Mouse (Mus musculus) cerebellum, adult (tissue): ENCODE data around the gene Gm10320.

Experiments
- ATAC-seq: cut with Nextera tagmentation; 2 replicates; pipeline ENCODE4 v1.9.2; 2017; ENCODE audit warnings: mild to moderate bottlenecking, moderate library complexity, mixed read lengths; ENCODE audit not compliant: insufficient number of reproducible peaks, low FRiP score, low TSS enrichment

The Gm10320 gene

DNA sequence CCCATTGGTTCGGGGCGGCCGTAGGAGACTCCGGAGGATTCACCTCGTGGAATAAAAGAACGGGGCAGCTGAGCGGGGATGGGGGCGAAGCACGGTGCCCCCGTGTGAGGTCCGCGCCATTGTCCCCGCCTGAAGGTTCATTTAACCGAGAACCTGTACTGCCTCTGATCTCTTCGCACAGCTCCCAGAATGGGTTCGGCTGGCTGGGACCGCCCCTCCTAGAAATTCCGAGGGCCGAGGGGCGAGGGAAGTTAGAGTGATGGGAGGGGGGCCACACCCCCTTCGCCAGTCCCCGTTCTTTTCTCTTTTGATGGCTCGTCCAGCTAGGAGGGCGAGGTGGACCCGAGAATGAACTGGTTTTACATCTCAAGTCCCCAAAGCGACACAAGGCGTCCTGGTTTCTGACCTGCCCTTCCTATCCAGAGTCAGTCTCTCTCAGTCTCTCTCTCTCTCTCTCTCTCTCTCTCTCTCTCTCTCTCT is 12.4 kb upstream of the Gm10320 start:
- no peak for ATAC-seq

GRCm38 (mm10) chr13:98503601-98504000 is 11.8 kb upstream of the Gm10320 start:
- no peak for ATAC-seq

DNA sequence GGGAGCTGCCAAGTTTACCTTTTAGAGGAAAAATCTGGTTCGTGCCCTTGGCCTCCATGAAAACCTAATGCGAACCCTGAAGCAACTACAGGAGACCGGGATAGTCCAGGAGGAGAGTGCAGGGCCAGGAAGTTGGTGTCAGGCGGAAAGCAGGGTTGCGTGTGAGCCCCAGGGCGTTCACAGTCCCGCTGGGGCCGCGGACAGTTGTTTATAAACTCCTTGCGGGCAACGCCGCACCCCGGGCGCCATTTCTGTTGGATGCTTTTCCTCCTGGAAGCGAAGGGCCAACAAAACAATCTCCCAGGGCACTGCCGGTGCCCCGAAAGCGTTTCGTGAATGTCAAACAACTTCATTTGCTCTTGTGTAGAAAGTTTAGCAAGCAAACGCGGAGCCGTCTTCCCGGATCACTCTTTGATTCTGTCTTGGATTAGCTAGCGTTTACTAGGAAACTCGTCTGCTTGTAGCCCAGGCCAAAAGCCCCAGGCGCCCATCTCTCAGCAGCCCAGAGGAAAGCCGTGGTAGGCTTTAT is 11.1 kb upstream of the Gm10320 start:
- ATAC-seq: no peak

GRCm38 (mm10) chr13:98502236-98502812 is 10.5 kb upstream of the Gm10320 start:
- ATAC-seq: no peak

DNA sequence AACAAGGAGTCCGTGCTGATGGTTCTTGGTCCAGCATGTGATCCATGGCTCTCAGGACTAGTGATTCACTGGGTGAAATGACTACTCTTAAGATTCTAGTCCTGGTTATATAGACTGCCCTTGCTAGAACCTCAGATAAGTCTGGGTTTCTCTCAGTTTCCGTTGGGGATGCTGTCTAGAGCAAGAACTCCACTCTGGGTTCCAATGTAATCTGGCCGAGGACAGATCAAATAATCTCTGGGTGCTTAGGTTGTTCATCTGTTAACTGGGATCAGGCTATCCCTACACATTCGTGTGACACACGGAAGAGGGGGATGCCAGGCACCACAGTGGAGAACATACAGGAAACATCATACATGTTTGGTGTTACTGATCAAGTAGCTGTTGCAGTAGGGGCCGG is 9.5 kb upstream of the Gm10320 start:
- ATAC-seq: no peak

DNA sequence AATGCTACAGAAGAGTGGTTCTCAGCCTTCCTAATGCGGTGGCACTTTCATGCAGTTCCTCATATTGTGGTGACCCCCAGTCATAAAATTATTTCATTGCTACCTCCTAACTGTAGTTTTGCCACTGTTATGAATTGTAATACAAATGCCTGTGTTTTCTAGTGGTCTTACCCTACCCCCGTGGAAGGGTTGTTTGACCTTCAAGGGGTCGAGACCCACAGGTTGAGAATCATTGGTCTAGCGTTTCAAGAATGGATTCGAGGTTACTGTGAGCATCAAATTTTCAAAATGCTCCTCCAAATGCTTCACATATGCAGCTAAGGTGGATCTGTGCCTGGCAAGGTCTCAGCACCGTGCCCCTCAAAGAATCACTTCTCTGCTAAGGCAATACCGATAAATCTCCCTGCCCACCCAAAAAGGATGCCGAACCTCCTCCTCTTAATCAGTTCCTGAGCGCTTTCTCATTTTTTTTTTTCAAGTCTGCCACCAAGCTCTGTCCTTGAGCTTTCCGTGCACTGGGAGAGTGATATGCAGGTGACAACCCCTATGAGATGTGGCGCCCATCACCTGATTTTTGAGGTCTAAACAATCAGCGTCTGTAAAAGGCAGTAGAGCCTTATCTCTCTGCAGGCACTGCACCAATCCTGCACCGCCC is 8.8 kb upstream of the Gm10320 start:
- ATAC-seq: no peak

DNA sequence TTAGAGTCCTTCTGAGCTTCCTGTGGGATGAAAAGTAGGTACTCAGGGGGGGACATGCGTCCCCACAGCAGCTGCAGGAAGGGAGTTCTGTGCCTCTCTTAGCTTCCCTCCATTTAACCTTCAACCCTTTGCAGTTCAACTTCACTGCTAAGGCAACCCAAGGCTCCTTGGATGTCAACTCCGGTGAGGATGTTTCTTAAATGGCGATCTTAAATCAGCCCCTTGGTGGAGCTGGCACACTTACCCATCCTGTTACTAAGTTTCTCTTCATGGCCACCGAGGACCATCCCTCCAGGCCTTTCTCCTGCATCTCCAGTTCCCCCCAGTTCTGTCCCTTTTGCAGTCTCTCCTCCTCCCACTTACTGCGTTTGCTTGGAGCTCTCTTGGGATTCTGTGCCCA is 6.8 kb upstream of the Gm10320 start:
- ATAC-seq: no peak

- no peak for ATAC-seq
These were observed 6.3 kb upstream of the Gm10320 start for GRCm38 (mm10) chr13:98498080-98498479.

DNA sequence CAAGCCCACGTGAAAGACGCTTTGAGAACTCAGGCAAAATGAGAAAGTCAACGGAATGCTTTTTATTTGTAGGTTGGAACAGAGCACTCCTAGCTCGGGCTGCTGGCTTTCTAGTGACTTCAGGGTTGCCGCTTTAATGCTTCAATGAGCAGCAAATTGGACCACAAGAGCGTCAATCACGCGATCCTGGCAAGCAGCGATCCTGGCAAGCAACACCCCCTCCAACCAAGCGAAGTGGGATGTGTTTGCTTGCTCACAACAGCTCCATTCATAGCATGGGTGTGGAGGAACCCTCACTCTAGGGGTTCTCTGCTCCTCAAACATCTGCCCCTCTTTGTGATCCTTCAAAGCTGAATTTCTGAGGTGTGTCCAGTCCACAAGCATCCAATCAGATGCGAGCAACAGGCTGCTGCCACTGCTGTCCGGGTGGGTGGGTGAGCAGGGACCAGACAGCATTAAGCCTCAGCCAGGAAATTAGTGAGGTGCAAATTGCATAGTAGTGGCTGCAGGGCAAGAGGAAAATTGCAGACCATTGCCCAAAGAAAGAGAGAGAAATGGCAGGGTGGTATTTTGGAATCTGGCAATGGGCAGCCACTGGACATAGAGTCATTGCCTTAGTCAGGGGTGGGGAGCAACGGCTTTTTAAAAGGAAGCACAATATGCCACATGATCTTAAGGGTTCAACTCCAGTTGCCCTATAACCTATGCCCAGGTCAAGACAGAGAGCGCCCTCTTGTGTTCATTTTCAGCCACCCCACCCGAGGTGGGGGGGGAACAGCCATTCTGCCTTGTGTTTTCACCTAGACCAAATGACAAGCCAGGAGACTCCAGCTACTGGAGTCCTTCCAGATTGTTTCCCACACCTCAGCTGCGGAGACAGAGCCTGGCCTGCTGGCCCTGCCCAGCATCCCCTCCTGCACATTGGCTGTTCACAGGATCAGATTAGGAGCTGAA is 5.4 kb upstream of the Gm10320 start:
- no peak for ATAC-seq

GRCm38 (mm10) chr13:98494492-98495064 is 2.8 kb upstream of the Gm10320 start:
- no peak for ATAC-seq

DNA sequence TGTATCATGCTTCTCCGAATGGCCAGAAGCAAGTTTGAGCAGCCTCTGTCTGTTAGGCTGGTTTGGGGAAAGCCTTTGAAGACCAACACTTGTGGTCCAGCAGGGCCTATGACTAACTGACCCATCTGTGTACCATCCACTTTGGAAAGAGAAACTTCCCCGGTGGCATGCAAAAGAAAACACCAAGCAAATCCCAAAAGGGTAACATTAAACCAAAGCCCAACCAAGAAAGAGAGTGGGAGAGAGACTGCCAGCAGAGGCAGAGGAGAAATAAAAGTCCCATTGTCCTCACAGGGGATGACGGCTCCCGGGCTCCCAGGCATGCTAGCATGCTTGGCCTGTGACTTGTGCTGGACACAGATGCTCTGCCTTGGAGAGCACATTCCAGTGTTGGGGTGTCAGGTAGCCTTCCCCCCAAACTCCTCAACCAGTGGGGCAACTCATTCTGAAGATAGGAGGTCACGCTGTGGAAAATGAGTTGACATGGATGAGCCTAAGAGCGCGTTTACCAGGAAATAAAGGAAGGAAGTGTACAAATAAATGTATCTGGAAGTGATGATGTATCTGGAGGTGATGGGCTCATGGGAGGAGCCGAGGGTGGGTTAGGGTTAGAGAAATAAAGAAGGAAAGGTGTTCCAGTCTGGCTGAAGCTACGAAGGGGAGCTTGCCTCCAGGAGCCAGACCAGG is 911 bp upstream of the Gm10320 start:
- no peak for ATAC-seq

GRCm38 (mm10) chr13:98486726-98487125 is 5.1 kb downstream of the Gm10320 start:
- no peak for ATAC-seq

GRCm38 (mm10) chr13:98486161-98486560 is 5.6 kb downstream of the Gm10320 start:
- ATAC-seq: no peak

- no peak for ATAC-seq
These were observed 6.4 kb downstream of the Gm10320 start for GRCm38 (mm10) chr13:98485440-98485839.

DNA sequence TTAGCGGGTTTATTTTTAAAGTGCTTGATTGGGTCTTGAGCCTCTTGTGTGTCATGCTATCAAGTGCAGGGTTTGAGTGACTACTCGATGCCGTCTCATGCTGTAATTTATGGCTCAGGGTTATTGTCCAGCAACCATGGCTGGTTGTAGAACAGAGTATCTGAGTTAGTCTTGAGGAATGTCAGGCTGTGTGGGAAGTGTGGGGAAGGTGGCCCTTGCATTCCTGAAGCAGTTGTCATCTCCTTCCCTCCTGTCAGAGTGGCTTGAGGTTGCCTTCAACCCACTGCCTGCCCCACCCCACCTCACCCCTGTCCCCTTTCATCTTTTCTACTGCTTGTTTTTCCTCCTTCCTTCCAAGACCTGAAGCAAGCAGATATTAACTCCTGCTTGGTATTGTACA is 13.8 kb downstream of the Gm10320 start:
- no peak for ATAC-seq

DNA sequence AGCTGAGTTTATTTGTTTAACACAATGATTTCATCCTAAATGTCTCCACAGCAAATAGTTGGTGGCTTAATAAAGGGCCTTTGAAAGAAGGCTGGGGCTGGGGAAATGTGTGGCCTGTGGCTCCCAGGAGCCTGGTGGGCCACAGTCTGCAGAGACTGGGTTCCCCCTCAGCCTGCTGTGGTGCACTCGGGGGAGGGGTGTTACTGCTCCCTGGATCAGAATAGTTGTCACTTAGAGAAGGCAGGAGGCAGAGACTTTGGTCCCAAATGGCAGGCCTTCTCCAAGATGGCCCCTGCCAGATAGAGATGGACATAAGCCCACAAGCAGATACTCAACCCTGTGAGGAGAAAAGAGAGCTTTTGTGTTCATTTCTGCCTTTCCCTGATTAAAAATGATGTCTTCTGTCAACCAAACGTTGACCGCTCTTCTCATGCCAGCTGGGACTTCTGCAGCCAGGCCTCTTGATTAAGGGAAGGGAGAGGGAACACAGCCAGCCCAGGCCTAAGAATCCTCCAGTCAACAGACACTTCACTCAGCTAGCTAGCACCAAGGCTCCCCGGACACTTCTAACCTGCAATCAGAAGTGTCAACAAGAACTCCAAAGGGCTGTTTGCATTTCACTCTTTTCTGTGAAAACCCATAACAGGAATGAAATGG is 14.8 kb downstream of the Gm10320 start:
- ATAC-seq: no peak

GRCm38 (mm10) chr13:98476175-98476838 is 15.5 kb downstream of the Gm10320 start:
- no peak for ATAC-seq

DNA sequence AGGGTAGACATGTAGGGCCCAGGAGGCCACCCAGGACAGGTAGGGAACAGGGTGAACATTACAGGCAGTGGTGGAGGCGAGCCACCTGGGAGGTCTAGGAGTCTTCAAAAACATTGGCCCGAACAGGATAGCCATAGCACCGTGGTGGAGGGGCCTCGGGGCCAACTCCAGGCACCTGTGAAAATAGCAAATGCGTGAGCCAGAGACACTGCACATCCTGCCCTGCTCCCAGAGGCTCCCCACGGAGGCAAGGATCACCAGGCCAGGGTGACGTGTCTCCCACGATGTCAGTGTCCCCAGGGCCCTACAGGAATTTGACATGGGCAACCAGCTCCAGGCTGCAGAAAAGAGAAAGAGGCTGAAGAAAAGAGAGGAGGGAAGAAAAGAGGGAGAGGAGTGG is 16.1 kb downstream of the Gm10320 start:
- ATAC-seq: no peak

- ATAC-seq: no peak
These were observed 18.8 kb downstream of the Gm10320 start for GRCm38 (mm10) chr13:98473034-98473433.
